Mouse (Mus musculus) CD4-positive naive resting alpha-beta T cell, adult 76 days (primary cell): ENCODE measurements around the gene Scgb2b20. TPM values are rescaled to one million over a fixed set of nuclear protein-coding genes. Genes with fewer than 3 reads are reported as not detected.

Experiments used
- total RNA-seq: library from RNA; stranded (reverse); gene quantifications from one replicate; pipeline ENCODE4 v1.2.4, GENCODE M21; 2023

Scgb2b20 gene
- not detected for total RNA-seq

DNA sequence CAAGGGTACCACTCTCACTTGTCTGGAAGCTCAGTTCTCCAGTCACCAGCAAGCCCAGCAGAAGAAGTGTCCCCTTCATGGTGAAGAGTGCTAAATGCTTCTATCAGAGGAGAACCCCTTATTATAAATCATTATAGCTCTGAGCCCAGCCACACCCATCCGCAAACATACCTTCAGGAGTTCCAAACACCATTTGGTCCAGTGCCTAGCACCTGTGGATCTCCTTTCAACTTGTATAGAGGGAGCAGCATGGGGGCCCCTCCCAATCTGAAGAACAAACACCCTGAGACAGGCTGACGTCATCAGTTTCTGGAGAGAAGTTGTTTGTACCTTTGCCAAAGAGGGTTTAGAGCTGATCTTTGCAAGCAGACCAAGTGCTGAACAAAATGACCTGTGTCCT, at the start of gene Scgb2b20:
Scgb2b20 (minus strand) TSS at position 101 of the 400 bp plus-strand sequence.

GRCm38 (mm10) chr7:33372934-33373333, 6.8 kb upstream of the Scgb2b20 start, which contains the start of gene Scgb1b20:
Gene Scgb1b20 (plus strand): TSS chr7:33373234.

Other genes with a start within 250 kb of the Scgb2b20 start
- gene Scgb2b18, start 192.5 kb downstream of the Scgb2b20 start, total RNA-seq, result not detected
- gene Scgb1b18, start 180.8 kb downstream of the Scgb2b20 start, total RNA-seq, result not detected
- gene Scgb2b19, start 86.0 kb downstream of the Scgb2b20 start, total RNA-seq, result not detected
- gene Scgb1b19, start 79.0 kb downstream of the Scgb2b20 start, total RNA-seq, result not detected
- not detected for gene Scgb1b20, start 6.9 kb upstream of the Scgb2b20 start, total RNA-seq
- gene Scgb2b21, start 154.1 kb upstream of the Scgb2b20 start, total RNA-seq, result not detected